Mouse (Mus musculus) splenic B cell, adult 2 months (primary cell): ENCODE measurements around the gene Cbfa2t2.

Experiments used
- DNase-seq: peaks from one replicate; pipeline ENCODE4 v3.0.0-alpha.2; 2011; ENCODE audit warnings: low read depth, low spot score
- H3K27me3 ChIP-seq: 2 replicates; pipeline ENCODE4 v1.6.1; 2012; ENCODE audit warnings: mild to moderate bottlenecking, low read length, moderate library complexity, mixed read lengths; ENCODE audit not compliant: control insufficient read depth, poor library complexity, insufficient read depth, severe bottlenecking
- H3K36me3 ChIP-seq: 2 replicates; pipeline ENCODE4 v1.6.1; 2012; ENCODE audit warnings: mild to moderate bottlenecking, low read length, moderate library complexity, mixed read lengths; ENCODE audit not compliant: control insufficient read depth, poor library complexity, insufficient read depth, severe bottlenecking

Cbfa2t2 gene

DNA sequence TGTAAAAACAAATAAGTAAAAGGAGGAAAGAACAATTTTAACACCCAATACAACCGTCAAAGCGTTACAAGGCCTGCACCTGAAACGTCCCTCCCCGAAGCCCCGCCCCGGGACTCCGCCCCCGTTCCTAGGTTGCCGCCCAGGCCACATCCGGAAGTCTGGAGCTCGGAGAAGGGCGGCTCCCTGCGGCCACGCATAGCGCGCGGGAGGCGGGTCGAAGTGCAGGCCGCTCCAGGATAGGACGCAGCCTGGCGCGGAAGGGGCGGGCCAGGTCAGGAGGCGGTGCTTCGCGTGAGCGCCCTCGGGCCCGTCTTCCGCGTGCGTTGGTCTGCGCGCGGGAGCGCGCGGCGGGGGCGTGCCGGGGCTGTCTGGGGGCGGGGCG is 214 bp upstream of the Cbfa2t2 start:
- DNase-seq: peak; percentile 99
- H3K27me3 ChIP-seq: no peaks in the 10 kb centered on the region
- H3K36me3 ChIP-seq: no peaks in the 10 kb centered on the region

DNA sequence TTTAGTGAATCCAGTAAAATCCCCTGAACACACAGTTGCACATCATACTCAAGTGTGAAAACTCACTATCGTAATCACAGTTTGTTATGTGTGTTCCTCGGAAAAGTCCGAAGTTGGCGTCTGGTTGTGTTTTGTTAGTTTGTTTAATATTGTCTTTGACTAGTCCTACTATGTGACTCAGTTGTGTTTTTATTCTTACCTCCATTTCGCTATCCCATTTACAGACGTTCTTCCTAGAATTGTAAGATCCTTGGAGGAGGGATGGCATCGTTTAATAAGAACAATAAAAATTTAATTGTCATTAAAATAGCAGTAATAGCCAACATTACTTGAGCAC is 878 bp downstream of the Cbfa2t2 start:
- DNase-seq: no peak
- H3K27me3 ChIP-seq: no peaks in the 10 kb centered on the region
- H3K36me3 ChIP-seq: no peaks in the 10 kb centered on the region

DNA sequence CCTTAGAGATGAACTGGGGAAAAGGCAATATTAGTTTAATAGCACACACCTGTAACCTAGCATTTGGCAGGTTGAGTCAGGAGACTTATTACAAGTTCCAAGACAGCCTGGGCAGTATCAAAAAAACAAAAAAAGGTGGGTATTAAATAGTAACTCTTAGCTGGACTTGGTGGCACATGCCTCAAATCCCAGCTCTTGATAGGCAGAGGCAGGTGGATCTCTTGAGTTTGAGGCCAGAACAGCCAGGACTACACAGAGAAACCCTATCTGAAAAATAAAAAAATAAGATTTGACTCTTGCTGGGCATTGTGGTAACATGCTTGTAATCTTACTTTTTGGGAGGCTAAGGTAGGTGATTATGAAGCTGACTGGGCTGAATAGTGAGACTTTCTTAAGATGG is 4.2 kb downstream of the Cbfa2t2 start:
- no peaks in the 10 kb centered on the region for H3K27me3 ChIP-seq
- no peaks in the 10 kb centered on the region for H3K36me3 ChIP-seq
- DNase-seq: no peak

DNA sequence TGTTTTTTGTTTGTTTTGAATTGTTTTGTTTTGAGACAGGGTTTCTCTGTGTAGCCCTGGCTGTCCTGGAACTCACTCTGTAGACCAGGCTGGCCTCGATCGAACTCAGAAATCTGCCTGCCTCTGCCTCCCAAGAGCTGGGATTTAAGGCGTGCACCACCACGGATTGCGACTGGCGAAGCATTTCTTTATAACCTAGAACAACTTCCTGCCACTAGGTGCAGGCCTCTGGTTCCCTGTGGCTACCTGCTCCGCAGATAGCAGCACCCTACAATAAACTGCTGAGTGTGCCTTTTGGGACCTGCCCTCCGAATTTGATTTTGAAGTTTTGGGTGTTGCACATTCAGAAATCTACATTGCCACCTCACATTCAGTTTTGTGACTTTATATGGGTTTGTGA is 11.5 kb downstream of the Cbfa2t2 start:
- H3K36me3 ChIP-seq: no peaks in the 10 kb centered on the region
- no peak for DNase-seq
- H3K27me3 ChIP-seq: no peaks in the 10 kb centered on the region

DNA sequence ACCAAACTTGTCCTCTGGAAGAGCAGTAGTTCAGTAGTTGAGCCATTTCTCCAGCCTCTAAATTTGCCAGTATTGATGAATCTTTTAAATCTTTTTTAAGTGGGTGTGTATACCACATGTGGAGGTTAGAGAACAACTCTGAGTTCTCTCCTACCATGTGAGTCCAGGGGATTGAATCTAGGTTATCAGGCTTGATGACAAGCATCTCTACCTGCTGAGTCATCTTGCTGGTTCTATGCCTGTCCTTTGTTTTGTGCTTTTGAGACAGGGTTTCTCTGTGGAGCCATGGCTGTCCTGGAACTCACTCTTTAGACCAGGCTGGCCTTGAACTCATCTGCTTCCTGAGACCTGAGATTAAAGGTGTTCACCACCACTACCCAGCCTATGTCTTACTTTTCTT is 12.4 kb downstream of the Cbfa2t2 start:
- no peak for DNase-seq
- H3K27me3 ChIP-seq: no peaks in the 10 kb centered on the region
- H3K36me3 ChIP-seq: no peaks in the 10 kb centered on the region

DNA sequence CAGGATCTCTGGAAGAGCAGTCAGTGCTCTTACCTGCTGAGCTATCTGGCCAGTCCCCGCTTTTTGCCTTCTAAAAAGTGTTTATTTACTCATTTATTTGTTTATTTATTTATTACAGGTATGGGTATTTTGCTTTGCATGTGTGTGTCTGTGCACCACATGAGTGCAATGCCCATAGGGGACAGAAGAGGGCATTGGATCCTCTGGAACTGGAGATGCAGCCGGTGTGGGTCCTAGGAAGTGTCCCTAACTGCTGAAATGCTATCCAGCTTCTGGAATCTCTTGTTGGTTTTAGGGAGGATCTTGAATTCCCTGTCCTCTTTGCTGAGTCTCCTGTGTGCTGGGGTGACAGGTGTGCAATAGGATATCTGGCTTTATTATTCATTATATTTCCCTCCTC is 16.7 kb downstream of the Cbfa2t2 start:
- DNase-seq: no peak
- H3K27me3 ChIP-seq: no peaks in the 10 kb centered on the region
- H3K36me3 ChIP-seq: no peaks in the 10 kb centered on the region

DNA sequence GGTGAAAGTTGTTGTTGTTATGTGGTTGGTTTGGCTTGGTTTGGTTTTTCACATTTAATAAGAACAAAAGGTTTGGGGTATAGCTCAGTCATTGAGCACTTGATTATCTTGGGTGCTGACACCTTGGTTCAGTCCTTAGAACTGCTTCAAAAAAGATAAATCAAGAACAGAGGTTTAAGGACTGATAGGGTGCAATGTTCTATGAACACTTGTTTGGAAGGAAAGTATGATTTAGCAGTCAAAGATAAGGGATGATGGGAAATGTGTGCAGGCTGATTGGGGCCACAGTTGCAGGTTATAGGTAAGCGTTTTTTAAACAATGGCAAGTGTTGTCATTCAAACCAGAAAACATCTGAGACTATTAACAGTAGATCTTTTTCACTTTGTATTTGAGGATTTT is 17.8 kb downstream of the Cbfa2t2 start:
- DNase-seq: no peak
- H3K36me3 ChIP-seq: no peaks in the 10 kb centered on the region
- no peaks in the 10 kb centered on the region for H3K27me3 ChIP-seq

DNA sequence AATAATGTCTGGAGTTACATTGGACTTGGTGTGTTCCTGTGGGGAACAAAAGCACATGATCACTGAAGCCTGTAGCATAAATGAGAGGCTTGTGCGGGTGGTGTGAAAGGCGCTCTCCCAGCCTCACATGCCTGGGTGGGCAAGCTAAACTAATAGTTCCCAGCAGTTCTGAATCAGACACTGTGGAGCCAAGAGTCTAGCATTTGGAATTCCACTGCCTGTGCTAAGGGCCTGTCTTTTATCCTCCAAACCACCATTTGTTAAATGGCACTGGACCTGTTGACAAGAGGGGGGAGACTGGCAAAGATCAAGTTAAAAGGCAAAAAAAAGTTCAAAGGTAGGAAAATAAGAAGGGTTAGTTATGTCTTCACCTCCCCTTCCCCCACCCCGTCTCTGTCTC is 18.3 kb downstream of the Cbfa2t2 start:
- Histone ChIP-seq H3K36me3 (no peaks in the 10 kb centered on the region), H3K27me3 (no peaks in the 10 kb centered on the region)
- DNase-seq: no peak

DNA sequence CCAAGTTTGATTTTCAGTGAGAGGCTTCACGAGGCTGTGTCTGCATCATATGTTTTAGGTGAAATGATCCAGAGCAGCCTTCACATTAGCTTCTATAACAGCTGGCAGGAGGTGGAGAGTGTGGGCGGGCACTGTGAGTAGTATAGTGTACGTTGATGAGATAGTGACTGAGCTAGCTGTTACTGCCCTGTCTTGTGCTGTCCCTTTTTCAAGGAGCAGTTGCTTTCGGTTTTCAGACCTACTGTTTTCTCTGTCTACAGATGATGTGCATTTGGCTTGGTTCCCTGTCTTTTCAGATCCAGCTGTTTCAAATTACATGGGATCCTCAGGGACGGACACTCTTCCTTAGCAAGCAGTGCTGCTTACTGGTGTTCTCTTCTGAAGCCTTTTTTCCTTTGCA is 19.5 kb downstream of the Cbfa2t2 start:
- H3K36me3 ChIP-seq: no peaks in the 10 kb centered on the region
- no peaks in the 10 kb centered on the region for H3K27me3 ChIP-seq
- no peak for DNase-seq

DNA sequence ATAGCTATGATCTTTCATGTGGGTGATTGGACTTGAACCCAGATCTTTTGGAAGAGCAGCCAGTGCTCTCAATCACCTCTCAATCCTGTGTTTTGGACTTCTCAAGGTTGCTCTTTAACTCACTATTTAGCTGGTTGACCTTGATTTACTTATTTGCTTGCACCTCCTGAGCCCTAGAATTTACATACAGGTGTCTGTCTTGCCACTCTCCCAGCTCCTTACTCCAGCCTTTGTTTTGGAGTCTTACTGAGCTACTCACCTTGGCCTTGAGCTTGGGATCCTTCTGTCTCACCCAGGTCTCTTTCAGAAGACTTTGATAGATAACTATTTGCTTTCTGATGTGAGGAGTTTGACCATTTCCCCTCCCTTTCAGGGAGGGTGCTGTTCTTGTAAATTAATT is 20.3 kb downstream of the Cbfa2t2 start:
- no peaks in the 10 kb centered on the region for H3K36me3 ChIP-seq
- no peak for DNase-seq
- H3K27me3 ChIP-seq: no peaks in the 10 kb centered on the region

DNA sequence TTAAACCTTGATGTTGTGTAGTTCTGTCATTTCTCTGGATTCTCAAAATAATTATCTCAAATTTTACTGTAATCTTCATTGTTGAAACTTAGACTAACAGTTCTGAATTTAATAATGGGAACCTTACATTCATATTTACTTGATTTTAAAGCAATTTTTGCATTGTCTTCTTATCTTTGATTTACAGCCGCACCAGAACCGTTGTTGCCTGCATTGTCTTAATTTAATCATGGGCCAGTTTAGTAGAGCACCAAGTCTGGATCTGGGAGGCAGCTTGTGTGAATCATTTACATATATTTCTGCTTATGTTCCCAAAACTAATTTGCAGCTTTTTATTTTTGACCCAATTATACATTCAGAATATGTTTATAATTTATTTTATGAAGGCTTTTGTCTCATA is 23.0 kb downstream of the Cbfa2t2 start:
- H3K27me3 ChIP-seq: no peaks in the 10 kb centered on the region
- no peak for DNase-seq
- H3K36me3 ChIP-seq: no peaks in the 10 kb centered on the region

DNA sequence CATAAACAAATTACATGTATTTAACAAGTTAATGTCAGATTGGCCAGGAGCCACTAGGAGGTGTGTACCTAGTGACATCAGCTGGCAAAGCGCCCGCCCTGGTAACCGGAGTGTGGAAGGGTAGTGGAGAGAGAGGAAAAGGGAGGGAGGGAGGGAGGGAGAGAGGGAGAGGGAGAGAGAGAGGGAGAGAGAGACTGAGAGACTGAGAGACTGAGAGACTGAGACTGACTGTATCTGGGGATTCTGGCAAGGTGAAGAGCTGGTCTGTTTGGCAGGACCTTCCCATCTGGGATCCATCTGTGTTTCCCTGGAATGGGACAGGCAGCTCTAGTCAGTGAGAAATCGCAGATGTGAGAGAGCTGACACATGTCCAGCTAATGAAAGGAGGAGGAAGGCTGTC is 23.6 kb downstream of the Cbfa2t2 start:
- H3K27me3 ChIP-seq: no peaks in the 10 kb centered on the region
- H3K36me3 ChIP-seq: no peaks in the 10 kb centered on the region
- DNase-seq: no peak

DNA sequence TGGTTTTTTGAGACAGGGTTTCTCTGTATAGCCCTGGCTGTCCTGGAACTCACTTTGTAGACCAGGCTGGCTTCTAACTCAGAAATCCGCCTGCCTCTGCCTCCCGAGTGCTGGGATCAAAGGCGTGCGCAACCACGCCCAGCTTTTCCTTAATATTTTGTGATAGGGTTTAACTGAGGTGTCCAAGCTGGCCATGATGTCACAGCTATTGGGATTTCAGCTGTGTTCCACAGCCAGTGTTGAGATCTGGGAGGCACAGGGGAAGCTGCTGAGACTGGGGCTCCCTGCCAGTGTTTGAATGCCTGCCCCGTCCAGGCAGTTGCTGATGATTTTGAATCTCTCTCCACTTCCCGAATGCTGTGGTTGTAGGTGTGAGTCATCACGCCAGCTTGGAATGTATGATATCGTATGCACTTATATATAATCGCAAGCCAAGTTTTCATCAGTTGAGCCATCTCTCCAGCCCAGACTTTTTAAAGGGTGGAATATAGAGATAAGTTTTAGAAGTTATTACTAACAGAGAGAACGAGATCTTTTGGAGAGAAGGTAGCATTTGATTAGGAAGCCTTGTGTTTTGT is 27.4 kb downstream of the Cbfa2t2 start:
- DNase-seq: no peak

DNA sequence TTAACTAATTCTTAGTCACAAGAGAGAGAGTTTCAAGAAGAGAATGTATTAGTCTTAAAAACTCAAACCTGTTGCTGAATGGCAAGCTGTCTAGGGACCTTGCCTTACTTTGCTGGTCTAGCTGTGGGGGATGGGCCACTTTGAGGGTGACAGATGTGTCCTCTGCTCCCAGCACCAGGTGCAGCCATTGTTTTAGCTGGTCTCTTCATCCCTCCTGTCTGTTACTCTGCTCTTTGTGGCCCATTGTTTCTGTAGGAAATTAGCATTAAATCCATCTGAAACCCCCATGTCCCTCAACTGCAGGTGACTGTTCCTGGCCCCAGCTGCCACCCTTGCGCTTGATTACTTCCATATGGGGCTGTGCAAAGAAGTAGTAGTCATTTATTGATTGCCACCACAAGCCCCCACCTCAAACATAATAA is 29.6 kb downstream of the Cbfa2t2 start:
- no peaks in the 10 kb centered on the region; the same call in 1 of the 2 replicates for H3K36me3 ChIP-seq
- DNase-seq: no peak
- H3K27me3 ChIP-seq: no peaks in the 10 kb centered on the region

More for the DNA sequence above, 27.4 kb downstream of the Cbfa2t2 start:
- Histone ChIP-seq H3K36me3 (no peaks in the 10 kb centered on the region; the same call in 1 of the 2 replicates), H3K27me3 (no peaks in the 10 kb centered on the region)

DNA sequence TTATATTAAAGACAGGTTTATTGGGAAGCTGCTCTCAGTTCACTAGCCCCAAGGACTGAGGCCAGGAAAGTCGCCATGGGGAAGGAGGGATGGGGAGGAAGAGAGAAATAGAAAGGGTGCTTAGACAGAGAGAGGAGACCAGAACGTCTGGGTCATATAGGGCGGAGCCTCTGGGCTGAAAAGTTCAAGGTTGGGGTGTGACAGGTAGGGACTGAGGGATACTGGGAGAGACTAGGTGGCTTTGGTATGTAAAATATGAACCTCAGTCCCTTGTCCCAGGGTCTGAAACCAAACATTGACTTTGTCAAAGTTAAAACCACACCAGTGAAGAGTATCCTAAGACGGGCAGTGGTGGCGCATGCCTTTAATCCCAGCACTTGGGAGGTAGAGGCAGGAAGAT is 30.9 kb downstream of the Cbfa2t2 start:
- Histone ChIP-seq H3K36me3 (no peaks in the 10 kb centered on the region; the same call in 1 of the 2 replicates), H3K27me3 (no peaks in the 10 kb centered on the region)
- DNase-seq: no peak

DNA sequence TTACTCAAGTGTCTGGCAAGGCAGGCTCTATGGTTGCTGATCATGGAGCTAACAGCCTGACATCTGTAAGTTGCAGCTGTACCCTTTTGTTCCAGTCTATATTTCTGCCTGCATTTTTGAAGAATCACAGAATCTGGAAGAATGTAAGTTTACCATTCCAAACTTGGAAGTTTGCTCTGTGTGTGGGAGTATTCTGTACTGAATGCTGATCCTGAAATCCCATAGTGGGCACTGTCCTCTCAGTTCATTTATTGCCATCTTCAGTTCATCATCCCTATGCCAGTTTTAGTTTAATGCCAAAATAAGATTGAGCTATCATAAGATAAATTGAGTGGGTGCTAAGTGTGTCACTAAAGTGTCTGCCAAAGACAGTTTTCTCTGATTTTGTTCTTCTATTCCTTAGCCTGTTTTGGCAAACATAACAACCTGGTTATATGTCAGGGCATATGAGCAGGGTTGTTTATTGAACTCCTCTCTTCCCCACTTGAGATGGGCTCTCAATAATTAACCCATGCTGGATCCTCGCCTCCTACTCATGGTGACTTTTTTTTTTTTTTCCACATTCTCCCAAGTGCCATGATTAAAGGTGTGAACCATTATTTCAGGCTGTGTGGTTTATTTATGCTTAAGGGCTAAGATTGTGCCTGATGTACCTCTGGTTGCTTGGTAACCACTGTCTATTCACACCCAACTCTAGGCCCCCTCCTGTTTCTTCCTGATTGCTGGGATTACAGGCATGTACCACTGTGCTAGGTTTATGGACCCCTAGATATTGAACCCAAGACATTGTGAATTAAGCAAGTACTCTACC is 38.2 kb downstream of the Cbfa2t2 start:
- H3K36me3 ChIP-seq: no peaks in the 10 kb centered on the region
- no peak for DNase-seq
- H3K27me3 ChIP-seq: no peaks in the 10 kb centered on the region
